Mouse (Mus musculus): ENCODE results near the gene Tnfaip8l1.

Gene Tnfaip8l1

DNA sequence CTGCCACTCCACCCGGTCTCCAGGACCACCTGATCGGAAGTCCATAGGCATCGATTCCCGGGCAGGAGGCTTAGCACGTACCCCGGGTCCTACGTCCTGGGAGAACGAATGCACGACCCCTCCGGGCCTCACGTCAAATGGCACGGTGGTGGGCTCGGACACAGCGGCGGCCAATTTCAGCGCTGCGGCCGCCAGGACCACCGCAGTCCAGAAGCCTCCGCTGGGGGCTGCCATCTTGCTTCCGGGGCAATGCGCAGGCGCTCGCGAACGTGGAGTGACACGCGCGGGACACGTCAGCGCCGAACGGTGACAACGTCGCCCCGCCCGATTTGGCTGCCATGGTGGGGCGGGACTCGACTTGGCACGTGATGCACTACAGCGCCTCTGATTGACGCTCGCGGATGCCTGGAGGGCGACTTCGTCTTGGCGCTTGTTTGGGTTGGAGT, 21.4 kb downstream of the Tnfaip8l1 start, which contains the start of gene Mydgf:
Gene Mydgf (minus strand): TSS at position 263 of the 446 bp plus-strand sequence.
- peak; percentile 97 for DNase-seq

DNA sequence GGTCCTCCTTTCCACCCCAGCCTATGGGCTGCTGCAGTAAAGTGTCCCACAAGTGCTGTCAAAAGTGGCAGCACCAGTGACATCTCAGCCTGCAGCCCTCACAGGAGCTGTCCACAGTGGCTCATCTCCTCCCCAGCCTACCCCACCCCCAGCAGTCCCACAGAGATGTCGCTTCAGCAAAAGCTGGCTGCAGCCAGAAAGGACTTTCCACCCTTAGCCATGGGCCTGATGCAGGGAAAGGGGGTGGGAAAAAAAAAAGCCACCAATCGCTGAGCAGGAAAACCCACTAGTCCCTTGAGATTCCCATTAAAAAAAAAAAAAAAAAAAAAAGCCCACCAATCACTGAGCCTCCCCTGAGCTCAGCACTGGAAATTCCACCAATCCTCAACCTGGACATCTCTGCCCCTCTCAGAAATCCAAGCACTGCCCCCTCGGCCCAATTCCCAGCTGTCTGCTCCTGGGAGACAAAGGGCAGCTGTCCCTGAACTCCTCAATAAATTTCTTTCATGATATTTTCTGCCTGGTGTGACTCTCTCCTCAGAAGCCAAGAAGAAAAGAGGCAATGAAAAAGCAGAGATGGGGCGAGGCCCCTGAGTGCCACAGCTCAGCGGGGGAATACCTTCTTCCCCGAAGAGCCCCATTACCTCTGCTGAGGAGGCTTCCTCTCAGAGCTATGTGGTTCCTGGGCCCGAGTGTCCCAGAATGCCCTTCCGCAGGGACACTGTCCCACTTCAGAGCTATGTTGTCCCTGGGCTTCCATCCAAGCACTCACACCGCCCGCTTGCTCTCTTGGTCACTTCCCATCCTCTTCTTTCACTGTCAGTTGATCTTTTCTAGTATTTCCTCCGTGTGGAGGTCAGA, 23.2 kb downstream of the Tnfaip8l1 start:
- DNase-seq: peak; percentile 73 to 87

- DNase-seq: no peak
Observed at GRCm38 (mm10) chr17:56191266-56191665, 29.0 kb downstream of the Tnfaip8l1 start.

- no peak for DNase-seq
Observed at GRCm38 (mm10) chr17:56194357-56194756, 32.1 kb downstream of the Tnfaip8l1 start.

GRCm38 (mm10) chr17:56194765-56195164, 32.5 kb downstream of the Tnfaip8l1 start:
- peak; percentile 29 to 78 for DNase-seq

GRCm38 (mm10) chr17:56196860-56197259, 34.6 kb downstream of the Tnfaip8l1 start:
- DNase-seq: peak in 1 of 2 experiments; percentile 36

DNA sequence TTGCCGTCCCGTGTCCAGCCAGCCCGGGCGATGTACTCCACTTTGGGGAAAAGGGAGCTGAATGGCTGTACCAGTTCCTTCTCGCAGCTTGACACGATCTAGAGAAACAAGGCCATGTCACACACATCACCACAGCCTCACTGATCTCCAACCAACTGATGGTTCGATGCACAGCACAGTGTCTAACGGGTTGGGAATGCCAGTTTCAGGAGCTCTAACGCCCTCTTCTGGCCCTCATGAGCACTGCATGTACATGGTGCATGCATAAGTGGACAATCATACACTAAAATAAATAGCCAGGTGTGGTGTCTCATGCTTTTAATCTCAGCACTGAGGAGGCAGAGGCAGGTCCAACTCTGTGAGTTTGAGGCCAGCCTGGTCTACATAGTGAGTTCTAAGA, 38.3 kb downstream of the Tnfaip8l1 start:
- DNase-seq: no peak

GRCm38 (mm10) chr17:56201642-56202041, 39.4 kb downstream of the Tnfaip8l1 start:
- DNase-seq: no peak

DNA sequence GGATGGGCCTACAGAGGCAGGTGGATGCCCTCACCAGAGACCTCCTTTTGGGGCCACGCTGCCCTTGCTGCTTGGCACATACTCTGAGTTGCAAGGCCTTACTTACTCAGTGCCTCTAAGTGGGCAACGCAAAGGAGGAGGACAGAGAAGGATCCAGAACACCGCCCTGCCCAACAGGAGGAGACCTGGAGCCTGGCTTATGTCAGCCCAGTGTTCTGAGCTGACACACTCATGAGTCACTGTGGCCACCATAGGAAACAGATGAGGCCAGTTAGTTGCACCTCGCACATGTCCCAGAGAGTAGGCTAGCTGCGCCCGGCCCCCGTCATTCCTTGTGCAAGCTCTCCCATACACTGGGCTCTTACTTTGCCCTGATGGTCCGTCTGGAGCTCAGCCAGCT, 40.2 kb downstream of the Tnfaip8l1 start:
- no peak for DNase-seq

GRCm38 (mm10) chr17:56203729-56204128, 41.5 kb downstream of the Tnfaip8l1 start:
- DNase-seq: no peak

- DNase-seq: peak in 1 of 2 experiments; percentile 52
Observed at GRCm38 (mm10) chr17:56206276-56206884, 44.1 kb downstream of the Tnfaip8l1 start.

DNA sequence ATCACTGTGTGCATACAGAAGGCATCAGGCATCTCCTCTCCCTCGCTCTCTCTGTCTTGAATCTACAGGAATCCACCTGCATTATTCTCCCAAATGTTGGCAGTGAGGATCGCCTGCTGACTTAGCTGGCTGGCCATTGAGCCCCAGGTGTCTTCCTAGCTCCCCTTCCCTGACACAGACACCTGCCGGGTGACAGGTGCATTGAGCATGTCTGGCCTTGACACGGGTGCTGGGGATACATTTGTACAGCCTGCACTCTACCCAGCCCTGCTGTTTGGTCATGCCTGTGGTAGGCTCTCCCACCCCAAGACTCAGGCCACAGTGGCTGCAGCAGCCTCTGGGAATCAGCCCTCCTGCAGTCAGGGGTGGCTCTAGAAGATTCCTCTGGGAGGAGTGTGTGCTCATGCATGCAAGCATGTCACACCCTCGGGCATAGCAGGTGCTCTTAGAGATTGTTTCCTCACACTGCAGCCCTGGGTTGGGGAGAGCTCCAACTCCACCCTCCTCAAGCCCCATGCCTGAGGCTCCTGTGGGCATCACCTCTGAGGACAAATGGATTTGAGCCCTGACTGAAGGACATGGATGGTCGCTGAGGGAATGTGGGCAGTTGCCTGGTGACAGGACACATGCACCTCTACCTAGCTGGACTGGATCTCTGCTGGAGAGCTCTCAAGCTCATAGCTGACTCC, 44.9 kb downstream of the Tnfaip8l1 start:
- DNase-seq: peak in 1 of 2 experiments; percentile 18

DNA sequence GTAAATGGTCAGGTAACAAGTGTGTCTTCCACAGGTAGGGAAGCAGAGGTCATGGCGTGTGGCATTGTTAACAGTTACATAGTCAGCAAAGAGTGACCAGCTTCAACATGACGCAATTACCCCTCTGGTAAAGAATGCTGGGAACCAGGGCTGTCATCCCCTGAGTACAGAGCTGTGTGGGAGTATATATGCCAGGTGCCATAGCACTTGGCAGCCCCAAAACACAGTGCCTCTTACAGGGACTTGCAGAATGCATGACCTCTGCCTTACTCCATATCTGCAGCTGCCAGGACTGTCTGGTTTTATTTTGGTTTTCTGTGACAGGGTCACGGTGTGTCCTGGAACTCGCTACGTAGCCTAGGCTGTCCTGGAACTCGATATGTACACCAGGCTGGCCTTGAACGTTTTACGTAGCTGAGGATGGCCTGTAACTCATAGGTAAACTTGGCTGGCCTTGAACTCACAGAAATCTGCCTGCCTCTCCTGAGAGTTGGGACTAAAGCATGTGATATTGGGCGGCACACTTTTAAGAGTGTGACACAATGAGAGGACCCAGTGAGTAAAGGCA, 45.8 kb downstream of the Tnfaip8l1 start:
- peak in 1 of 2 experiments; percentile 13 for DNase-seq

GRCm38 (mm10) chr17:56208821-56209220, 46.5 kb downstream of the Tnfaip8l1 start:
- peak in 1 of 2 experiments; percentile 36 for DNase-seq

DNA sequence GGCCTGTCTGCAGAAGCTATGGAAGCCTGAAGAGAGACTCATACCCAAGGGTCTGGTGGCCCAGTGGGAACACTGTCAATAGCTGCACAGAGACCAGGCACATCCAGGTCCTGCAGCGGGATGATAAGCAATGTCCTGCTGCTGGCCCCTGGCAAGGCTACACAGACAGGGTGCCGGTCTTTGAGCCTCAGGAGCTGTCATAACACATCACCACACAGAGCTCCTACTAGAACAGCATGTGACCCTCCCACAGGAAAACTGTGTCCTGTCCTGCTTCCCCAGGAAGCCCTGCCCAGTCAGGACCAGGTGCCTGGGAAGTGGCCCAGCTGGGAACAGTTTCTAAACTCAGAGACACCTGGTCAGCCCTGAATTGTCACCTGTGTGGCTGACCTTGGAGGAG, 48.8 kb downstream of the Tnfaip8l1 start:
- DNase-seq: peak in 1 of 2 experiments; percentile 70

GRCm38 (mm10) chr17:56212676-56213075, 50.4 kb downstream of the Tnfaip8l1 start:
- DNase-seq: peak in 1 of 2 experiments; percentile 24

GRCm38 (mm10) chr17:56214229-56214628, 52.0 kb downstream of the Tnfaip8l1 start:
- peak in 1 of 2 experiments; percentile 13 for DNase-seq

- DNase-seq: peak in 1 of 2 experiments; percentile 47
Observed at GRCm38 (mm10) chr17:56217670-56218069, 55.4 kb downstream of the Tnfaip8l1 start.

GRCm38 (mm10) chr17:56218377-56219191, 56.3 kb downstream of the Tnfaip8l1 start, which contains the start of gene Dpp9:
Gene Dpp9, minus strand, starts transcription at chr17:56218905.
- peak; percentile 90 to 97 for DNase-seq

GRCm38 (mm10) chr17:56219251-56219650, 57.0 kb downstream of the Tnfaip8l1 start:
- no peak for DNase-seq

DNA sequence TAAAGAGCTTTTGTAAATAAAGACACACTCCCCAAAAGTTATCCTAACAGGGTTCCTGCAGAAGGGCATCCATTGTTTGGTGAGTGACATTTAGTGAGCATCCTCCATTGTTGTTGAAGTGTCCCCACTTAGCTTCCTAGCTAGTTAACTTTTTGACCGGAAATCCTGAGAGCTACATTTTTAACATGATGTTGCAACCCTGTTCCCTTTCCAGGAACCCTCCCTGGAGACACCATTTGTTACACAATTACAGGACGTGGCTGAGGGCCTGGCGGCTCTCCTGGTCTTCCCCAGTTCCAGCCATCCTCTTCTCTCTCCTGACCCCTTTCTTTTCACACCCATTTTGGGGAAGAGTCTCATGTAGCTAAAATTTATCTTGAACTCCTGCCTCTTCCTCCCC, 57.5 kb downstream of the Tnfaip8l1 start:
- peak; percentile 68 to 75 for DNase-seq

All from kidney, postnatal 25 days (tissue).